Mouse (Mus musculus) gastrocnemius, postnatal 10 days (tissue): Measurements from ENCODE around the gene Rgs14. TPM values are rescaled to one million over a fixed set of nuclear protein-coding genes. Genes with fewer than 3 reads are reported as not detected.

Experiments used
- DNase-seq: peaks from one replicate; pipeline ENCODE4 v3.0.0; 2021; ENCODE audit warnings: mixed read lengths
- total RNA-seq, 2 experiments: library from RNA; stranded (reverse); gene quantifications; 2 replicates each; pipeline ENCODE4 v1.2.3; 2021

Gene Rgs14
- total RNA-seq, 2 experiments from 2014 or later, result 0.19 to 0.36 TPM

GRCm38 (mm10) chr13:55404853-55405782 is 35.6 kb downstream of the Rgs14 start:
- peak; percentile 78 for DNase-seq

- DNase-seq, result no peak
Measured at GRCm38 (mm10) chr13:55405783-55406390, 36.4 kb downstream of the Rgs14 start.

- DNase-seq, result no peak
Measured at GRCm38 (mm10) chr13:55407341-55407740, 37.8 kb downstream of the Rgs14 start.

- no peak for DNase-seq
Measured at GRCm38 (mm10) chr13:55408546-55409120, 39.1 kb downstream of the Rgs14 start.

GRCm38 (mm10) chr13:55411826-55412225 is 42.3 kb downstream of the Rgs14 start:
- DNase-seq, result no peak

- DNase-seq, result no peak
Measured at GRCm38 (mm10) chr13:55412643-55413307, 43.2 kb downstream of the Rgs14 start.

- no peak for DNase-seq
Measured at GRCm38 (mm10) chr13:55413333-55413732, 43.8 kb downstream of the Rgs14 start.

GRCm38 (mm10) chr13:55414743-55415380 is 45.3 kb downstream of the Rgs14 start, which contains the start of gene Pfn3:
TSS of gene Pfn3 (minus strand) at chr13:55415232.
- peak; percentile 40 for DNase-seq

- DNase-seq, result peak; percentile 93
Measured at GRCm38 (mm10) chr13:55418004-55418403, 48.5 kb downstream of the Rgs14 start.

GRCm38 (mm10) chr13:55419142-55419541 is 49.6 kb downstream of the Rgs14 start:
- no peak for DNase-seq

GRCm38 (mm10) chr13:55420018-55420932 is 50.7 kb downstream of the Rgs14 start:
- no peak for DNase-seq

GRCm38 (mm10) chr13:55420933-55421800 is 51.6 kb downstream of the Rgs14 start:
- peak; percentile 72 for DNase-seq

- no peak for DNase-seq
Measured at GRCm38 (mm10) chr13:55426613-55427012, 57.1 kb downstream of the Rgs14 start, which contains the start of gene F12. TSS of gene F12 (minus strand) at chr13:55426793.

GRCm38 (mm10) chr13:55429226-55429888 is 59.8 kb downstream of the Rgs14 start:
- DNase-seq, result no peak

- no peak for DNase-seq
Measured at GRCm38 (mm10) chr13:55430566-55430965, 61.0 kb downstream of the Rgs14 start.

- DNase-seq, result no peak
Measured at GRCm38 (mm10) chr13:55431889-55432685, 62.6 kb downstream of the Rgs14 start.
